Mouse (Mus musculus) embryonic facial prominence, embryonic 10.5 days (tissue): ENCODE data around the gene Adcy10. TPM values are rescaled to one million over a fixed set of nuclear protein-coding genes. Genes with fewer than 3 reads are reported as not detected.

Source experiments
- DNase-seq: peaks from one replicate; pipeline ENCODE4 v3.0.0-alpha.2; 2017; ENCODE audit warnings: low spot score
- H3K27ac ChIP-seq: fragments of 300-500 bp; sonication (generic); replicated peaks from 2 replicates; pipeline ENCODE4 v1.5.1; 2016; ENCODE audit warnings: mild to moderate bottlenecking
- H3K27me3 ChIP-seq: fragments of 300-500 bp; sonication (generic); replicated peaks from 2 replicates; pipeline ENCODE4 v1.6.1; 2016; ENCODE audit warnings: low read depth, mild to moderate bottlenecking; ENCODE audit not compliant: poor library complexity, severe bottlenecking
- H3K36me3 ChIP-seq: fragments of 300-500 bp; sonication (generic); replicated peaks from 2 replicates; pipeline ENCODE4 v1.6.1; 2016; ENCODE audit warnings: mild to moderate bottlenecking, moderate library complexity
- H3K4me1 ChIP-seq: fragments of 300-500 bp; sonication (generic); 2 replicates; pipeline ENCODE4 v1.6.1; 2016
- H3K4me3 ChIP-seq: fragments of 300-500 bp; sonication (generic); 2 replicates; pipeline ENCODE4 v1.5.1; 2016; ENCODE audit warnings: mild to moderate bottlenecking, moderate library complexity
- H3K9me3 ChIP-seq: fragments of 300-500 bp; sonication (generic); 2 replicates; pipeline ENCODE4 v1.6.1; 2016; ENCODE audit warnings: mild to moderate bottlenecking
- whole genome bisulfite sequencing: fragments of 180-500 bp; shearing (Covaris S2); methylation state at CpG from one replicate; pipeline ENCODE4 v1.1.7; 2016; 5-methylcytosine and 5-hydroxymethylcytosine counted together
- polyA plus RNA-seq: library from polyadenylated mRNA; unstranded; fragments of >200 nt; fragmentation: Nextera tagmentation; extraction: Ambion mirVana; gene quantifications from 2 replicates; pipeline ENCODE4 v1.2.1, GENCODE M21; 2016

Adcy10 gene
- polyA plus RNA-seq, 1 experiment from 2014 or later, result not detected

DNA sequence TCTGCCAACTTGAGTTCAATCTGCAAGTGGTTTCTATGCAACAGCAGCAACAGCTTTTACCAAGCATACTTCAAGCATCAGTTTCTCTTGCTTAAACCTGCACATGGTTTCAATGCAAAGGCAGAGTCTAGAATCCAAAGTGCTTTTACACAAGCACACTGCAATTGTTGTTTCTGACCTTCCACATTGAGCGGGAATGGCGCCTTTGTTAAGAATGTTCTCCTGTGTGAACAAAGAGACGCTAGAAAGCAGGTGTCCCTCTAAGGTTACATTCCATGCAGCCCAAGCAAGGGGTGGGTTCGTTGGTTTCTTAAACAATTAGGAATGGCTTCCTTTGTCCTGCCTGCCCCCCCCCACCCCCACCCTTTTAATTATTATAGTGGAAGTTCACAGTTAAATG lies 128.9 kb downstream of the Adcy10 start:
- Histone ChIP-seq H3K4me1 (peaks cover 68% of the 10 kb centered on the region), H3K9me3 (0 out of 2 replicates have a peak, but pooled peaks cover 3% of the 10 kb centered on the region), H3K27me3 (no peaks in the 10 kb centered on the region), H3K4me3 (no peak overlapping the region), H3K27ac (no peak overlapping the region), H3K36me3 (peaks cover 31% of the 10 kb centered on the region)
- 84% methylated on average over 4 of the region's 4 CpGs for WGBS
- no peak for DNase-seq

- H3K36me3 ChIP-seq, result peaks cover 31% of the 10 kb centered on the region
- no peak overlapping the region for H3K4me3 ChIP-seq
- H3K27ac ChIP-seq, result no peak overlapping the region
- no peak for DNase-seq
- 89% methylated on average over 3 of the region's 3 CpGs for WGBS
- H3K27me3 ChIP-seq, result no peaks in the 10 kb centered on the region
- peaks cover 59% of the 10 kb centered on the region for H3K4me1 ChIP-seq
- H3K9me3 ChIP-seq, result 0 out of 2 replicates have a peak, but pooled peaks cover 3% of the 10 kb centered on the region
These were observed 129.8 kb downstream of the Adcy10 start for GRCm38 (mm10) chr1:165614793-165615192.

DNA sequence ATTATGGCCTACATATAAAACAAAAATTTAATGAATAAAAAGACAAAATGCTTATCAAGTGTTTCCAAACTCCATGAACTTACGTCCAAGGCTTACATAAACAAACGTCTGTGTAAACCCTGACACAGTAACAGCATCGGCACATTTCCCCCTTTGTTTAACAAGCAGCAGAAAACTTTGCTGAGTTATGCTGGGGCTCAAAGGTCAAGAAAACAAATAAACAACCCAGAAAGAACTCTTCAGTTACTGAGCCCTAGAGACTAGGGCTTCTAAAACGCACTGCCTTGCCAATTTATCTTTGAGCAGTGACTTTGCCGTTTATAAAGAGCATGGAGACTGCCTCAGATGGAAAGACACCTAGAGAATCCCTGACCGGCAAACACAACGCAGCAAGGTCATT lies 131.7 kb downstream of the Adcy10 start:
- Histone ChIP-seq H3K4me3 (0 out of 2 replicates have a peak overlapping the region, but pooled peaks have one; percentile 31), H3K27ac (peak overlapping the region; percentile 68), H3K4me1 (peaks cover 44% of the 10 kb centered on the region), H3K27me3 (no peaks in the 10 kb centered on the region), H3K9me3 (0 out of 2 replicates have a peak, but pooled peaks cover 3% of the 10 kb centered on the region), H3K36me3 (peaks cover 41% of the 10 kb centered on the region)
- no peak for DNase-seq
- 32% methylated on average over 7 of the region's 7 CpGs for WGBS

GRCm38 (mm10) chr1:165617166-165617891 lies 132.3 kb downstream of the Adcy10 start:
- 0 out of 2 replicates have a peak, but pooled peaks cover 3% of the 10 kb centered on the region for H3K9me3 ChIP-seq
- H3K4me1 ChIP-seq, result peaks cover 40% of the 10 kb centered on the region
- peaks cover 44% of the 10 kb centered on the region for H3K36me3 ChIP-seq
- 14% methylated on average over 15 of the region's 15 CpGs for WGBS
- H3K27ac ChIP-seq, result peak overlapping the region; percentile 68
- peak overlapping the region; percentile 31; the same call in 1 of the 2 replicates for H3K4me3 ChIP-seq
- no peaks in the 10 kb centered on the region for H3K27me3 ChIP-seq
- DNase-seq, result peak; percentile 52

GRCm38 (mm10) chr1:165618201-165618624 lies 133.2 kb downstream of the Adcy10 start:
- peaks cover 51% of the 10 kb centered on the region for H3K36me3 ChIP-seq
- 0 out of 2 replicates have a peak, but pooled peaks cover 3% of the 10 kb centered on the region for H3K9me3 ChIP-seq
- no peak for DNase-seq

GRCm38 (mm10) chr1:165625058-165625457 lies 140.1 kb downstream of the Adcy10 start:
- Histone ChIP-seq H3K27me3 (no peaks in the 10 kb centered on the region), H3K4me1 (peaks cover 13% of the 10 kb centered on the region), H3K27ac (no peak overlapping the region), H3K36me3 (peaks cover 41% of the 10 kb centered on the region), H3K9me3 (no peaks in the 10 kb centered on the region), H3K4me3 (no peak overlapping the region)
- DNase-seq, result no peak
- WGBS, result 89% methylated on average over 5 of the region's 5 CpGs

More at GRCm38 (mm10) chr1:165618201-165618624, 133.2 kb downstream of the Adcy10 start:
- Histone ChIP-seq H3K27ac (peak overlapping the region; percentile 68; the same call in 1 of the 2 replicates), H3K4me3 (no peak overlapping the region), H3K4me1 (peaks cover 33% of the 10 kb centered on the region), H3K27me3 (no peaks in the 10 kb centered on the region)
- 62% methylated on average over 9 of the region's 9 CpGs for WGBS

DNA sequence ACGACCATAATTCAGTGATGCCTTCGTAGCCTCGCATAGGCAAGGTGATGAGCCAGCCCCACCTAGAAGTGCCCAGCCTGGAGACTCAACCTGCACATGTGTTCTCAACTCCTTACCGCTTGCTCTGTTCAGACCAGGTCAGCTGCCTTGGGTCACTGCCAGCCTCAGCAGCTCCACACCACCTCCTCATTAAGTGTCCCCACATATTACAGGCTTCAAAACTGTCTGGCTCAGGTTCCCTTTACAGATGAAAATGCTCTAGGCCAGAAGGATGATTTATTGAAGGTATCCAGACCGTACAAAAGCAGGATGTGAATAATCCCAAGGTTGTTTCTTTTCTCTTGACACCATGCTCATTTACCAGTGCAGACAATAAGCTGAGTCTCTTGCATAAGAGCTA lies 140.9 kb downstream of the Adcy10 start:
- Histone ChIP-seq H3K27ac (no peak overlapping the region), H3K9me3 (no peaks in the 10 kb centered on the region), H3K4me1 (peaks cover 17% of the 10 kb centered on the region), H3K27me3 (no peaks in the 10 kb centered on the region), H3K36me3 (peaks cover 33% of the 10 kb centered on the region), H3K4me3 (no peak overlapping the region)
- WGBS, result 92% methylated on average over 5 of the region's 5 CpGs
- DNase-seq, result no peak

Other genes with a start within 250 kb of the Adcy10 start
- 94.8 and 105 TPM in 2 replicates for gene Tiprl, start 248.2 kb upstream of the Adcy10 start, polyA plus RNA-seq
- gene Gpr161, start 189.4 kb upstream of the Adcy10 start, polyA plus RNA-seq, result 1.7 TPM in 2 replicates
- gene Dcaf6, start 24.7 kb upstream of the Adcy10 start, polyA plus RNA-seq, result 5.1 and 6.7 TPM in 2 replicates
- gene Mpc2, start 24.5 kb upstream of the Adcy10 start, polyA plus RNA-seq, result 80.8 and 86.6 TPM in 2 replicates
- 138 and 139 TPM in 2 replicates for gene Mpzl1, start 149.4 kb downstream of the Adcy10 start, polyA plus RNA-seq
- 10.3 and 10.8 TPM in 2 replicates for gene Rcsd1, start 224.6 kb downstream of the Adcy10 start, polyA plus RNA-seq